In the genomic region with DNA sequence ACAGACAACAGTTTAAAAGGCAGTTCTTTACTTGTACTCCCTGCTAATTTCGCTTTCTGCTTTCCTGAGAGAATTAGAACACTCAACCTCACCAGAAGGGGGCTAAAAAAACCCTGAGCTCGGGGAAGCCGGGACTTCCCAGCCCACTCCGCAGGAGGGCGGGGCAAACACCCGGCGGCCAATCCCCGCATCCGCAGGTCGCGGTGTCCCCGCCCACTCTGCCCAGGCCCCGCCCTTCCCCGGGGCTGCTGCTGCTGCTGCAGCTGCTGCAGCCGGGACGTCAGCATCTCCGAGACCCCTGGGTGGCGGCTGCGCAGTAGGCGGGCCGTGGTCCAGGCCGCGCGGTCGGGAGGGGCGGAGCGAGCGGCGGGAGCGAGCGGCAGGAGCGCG, we compare ENCODE assay signal across 8 mouse cellular contexts. TPM values are rescaled to one million over a fixed set of nuclear protein-coding genes. Genes with fewer than 3 reads are reported as not detected.
A peak's percentile ranks its signal among the peaks of the same experiment; 100 is the strongest.
DNase-seq lines count a peak whose midpoint lies in the region; ATAC-seq lines count a peak whose summit lies in the region.

No protein-coding gene starts in this region.

- peak overlapping the region; percentile 72 for H3K4me2 ChIP-seq in heart, embryonic 14.5 days (ENCODE audit: low read length)
- H3K4me2 ChIP-seq in liver, embryonic 13.5 days, result peak overlapping the region; percentile 70
- peak overlapping the region; percentile 56 for H3K4me2 ChIP-seq in stomach, embryonic 16.5 days (ENCODE audit: low read depth, low read length)

- under 1% methylated on average over 33 of the region's 33 CpGs for WGBS in heart, embryonic 14.5 days
- under 1% methylated on average over 33 of the region's 33 CpGs for WGBS in liver, embryonic 13.5 days (ENCODE audit: insufficient replicate concordance)
- under 1% methylated on average over 32 of the region's 33 CpGs for WGBS in stomach, embryonic 16.5 days

- peak; percentile 99 for DNase-seq in CD4-positive helper T cell, adult 2 months (ENCODE audit: low read depth, low spot score)
- peak; percentile 87 for DNase-seq in brain, embryonic 18.5 days (ENCODE audit: low read depth, low spot score)
- DNase-seq in kidney, postnatal 14 days, result peak; percentile 99
- peak; percentile 97 for DNase-seq in liver, embryonic 13.5 days
- DNase-seq in neural tube, embryonic 10.5 days (ENCODE audit: extremely low spot score, low spot score), result peak; percentile 96

- peak overlapping the region; percentile 88 to 93 for H3K4me3 ChIP-seq in heart, embryonic 14.5 days (ENCODE audit: control insufficient read depth in 1 of 2, insufficient read depth in 1 of 2, low read depth in 1 of 2, low read length in 2 of 2)
- peak overlapping the region; percentile 95 for H3K4me3 ChIP-seq in liver, embryonic 13.5 days (replicated peaks)
- peak overlapping the region; percentile 89 for H3K4me3 ChIP-seq in stomach, embryonic 16.5 days (replicated peaks; ENCODE audit: low read length)

- peak; percentile 95 for ATAC-seq in erythroid progenitor cell, adult 5-6 weeks (replicated peaks; ENCODE audit: low FRiP score, poor library complexity, severe bottlenecking)
- ATAC-seq in heart, embryonic 14.5 days (ENCODE audit: insufficient number of reproducible peaks, insufficient read depth, low FRiP score, low read depth), result peak; percentile 99
- ATAC-seq in liver, embryonic 13.5 days (ENCODE audit: low read depth), result peak; percentile 94
- peak; percentile 97 for ATAC-seq in stomach, embryonic 16.5 days (ENCODE audit: insufficient read depth, low FRiP score)

- H3K9ac ChIP-seq in heart, embryonic 14.5 days (ENCODE audit: low read length), result peak overlapping the region; percentile 91
- peak overlapping the region; percentile 97 for H3K9ac ChIP-seq in liver, embryonic 13.5 days
- H3K9ac ChIP-seq in stomach, embryonic 16.5 days (ENCODE audit: low read length), result peak overlapping the region; percentile 96

- H3K27me3 ChIP-seq in heart, embryonic 14.5 days (ENCODE audit: control insufficient read depth, insufficient read depth, low read length), result no peaks in the 10 kb centered on the region
- no peaks in the 10 kb centered on the region for H3K27me3 ChIP-seq in liver, embryonic 13.5 days
- H3K27me3 ChIP-seq in stomach, embryonic 16.5 days (ENCODE audit: control insufficient read depth, insufficient read depth, low read length), result no peaks in the 10 kb centered on the region

- no peaks in the 10 kb centered on the region for H3K9me3 ChIP-seq in heart, embryonic 14.5 days (ENCODE audit: control insufficient read depth, low read length)
- H3K9me3 ChIP-seq in liver, embryonic 13.5 days (replicated peaks), result no peaks in the 10 kb centered on the region
- no peaks in the 10 kb centered on the region for H3K9me3 ChIP-seq in stomach, embryonic 16.5 days (replicated peaks; ENCODE audit: control insufficient read depth, low read length)

- peaks cover 8 to 29% of the 10 kb centered on the region in 2 experiments; a peak in 3 of 4 replicates for H3K4me1 ChIP-seq in heart, embryonic 14.5 days (ENCODE audit: control insufficient read depth in 2 of 2, insufficient read depth in 2 of 2, low read length in 2 of 2)
- H3K4me1 ChIP-seq in liver, embryonic 13.5 days (replicated peaks), result peaks cover 29% of the 10 kb centered on the region
- H3K4me1 ChIP-seq in stomach, embryonic 16.5 days (ENCODE audit: control insufficient read depth, insufficient read depth, low read length), result peaks cover 17% of the 10 kb centered on the region

- peak overlapping the region in 1 of 2 experiments; percentile 96; a peak in 2 of 4 replicates for H3K27ac ChIP-seq in heart, embryonic 14.5 days (replicated peaks in 1 of 2; ENCODE audit: control insufficient read depth in 1 of 2, insufficient read depth in 1 of 2, low read depth in 2 of 2, low read length in 2 of 2)
- H3K27ac ChIP-seq in liver, embryonic 13.5 days, result peak overlapping the region; percentile 95
- H3K27ac ChIP-seq in stomach, embryonic 16.5 days (ENCODE audit: low read length), result peak overlapping the region; percentile 97

- no peaks in the 10 kb centered on the region for H3K36me3 ChIP-seq in heart, embryonic 14.5 days (ENCODE audit: control insufficient read depth, insufficient read depth, low read length)
- H3K36me3 ChIP-seq in liver, embryonic 13.5 days, result no peaks in the 10 kb centered on the region
- H3K36me3 ChIP-seq in stomach, embryonic 16.5 days (ENCODE audit: control insufficient read depth, insufficient read depth, low read length), result no peaks in the 10 kb centered on the region

RNA-seq across cellular contexts. Expression of a gene that starts 0.2 kb away (rescaled TPM):
- total RNA-seq in erythroid progenitor cell, adult 5-6 weeks (2015; ENCODE audit: low replicate concordance), result 59.1 and 64.6 TPM in 2 replicates
- total RNA-seq in erythroid progenitor cell, adult 5-6 weeks (2017; ENCODE audit: low replicate concordance), result 45.3 and 47.6 TPM in 2 replicates
- 7.0 and 7.1 TPM in 2 replicates for polyA plus RNA-seq in heart, embryonic 14.5 days (2014; fragmentation: Nextera tagmentation; extraction: Ambion mirVana)
- polyA plus RNA-seq in liver, embryonic 13.5 days (2015; fragmentation: Nextera tagmentation; extraction: Ambion mirVana), result 4.0 and 5.1 TPM in 2 replicates
- 7.7 and 9.3 TPM in 2 replicates for polyA plus RNA-seq in stomach, embryonic 16.5 days (2015; fragmentation: Nextera tagmentation; extraction: Ambion mirVana)
